Mouse (Mus musculus): ENCODE results near the gene Auh. TPM values are rescaled to one million over a fixed set of nuclear protein-coding genes. Genes with fewer than 3 reads are reported as not detected.
A peak's percentile ranks its signal among the peaks of the same experiment; 100 is the strongest.

The Auh gene
- polyA plus RNA-seq, 1 experiment from 2014 or later: 61.7 TPM

DNA sequence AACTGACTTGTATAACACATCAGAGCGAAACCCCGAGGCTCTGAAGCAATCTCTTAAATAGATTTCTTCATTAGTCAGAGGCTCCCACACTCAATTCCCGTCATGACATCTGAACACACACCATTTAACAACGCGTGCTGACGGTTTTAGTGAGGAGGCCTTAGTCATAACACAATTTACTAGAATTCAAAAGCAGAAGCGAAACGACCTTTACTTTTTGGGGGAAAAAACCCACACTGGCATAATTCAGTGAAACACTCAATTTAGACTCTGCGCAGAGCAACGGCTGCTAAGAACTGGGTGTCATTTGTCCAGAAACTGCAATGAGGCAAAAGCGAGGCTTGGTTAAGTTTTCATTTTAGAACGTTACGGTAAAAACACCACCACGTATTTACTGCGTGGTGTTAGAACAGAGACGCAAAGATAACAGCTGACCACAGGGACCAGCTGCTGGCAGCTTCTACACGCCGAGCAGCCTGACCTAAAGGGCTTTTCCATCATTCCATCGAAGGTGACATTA lies 14.8 kb downstream of the Auh start:
- Histone ChIP-seq H3K9me3 (replicated peaks; ENCODE audit: control insufficient read depth, low read length) (no peaks in the 10 kb centered on the region), H3K4me3 (ENCODE audit: low read length) (no peak overlapping the region), H3K27ac (ENCODE audit: low read length) (no peak overlapping the region), H3K4me1 (ENCODE audit: control insufficient read depth, insufficient read depth, low read length) (peaks cover 8% of the 10 kb centered on the region), H3K36me3 (ENCODE audit: control insufficient read depth, insufficient read depth) (peaks cover 12% of the 10 kb centered on the region), H3K9ac (ENCODE audit: low read length) (no peak overlapping the region), H3K4me2 (ENCODE audit: low read depth, low read length) (no peak overlapping the region), H3K27me3 (ENCODE audit: control insufficient read depth, insufficient read depth, low read length) (no peaks in the 10 kb centered on the region)
- 67% methylated on average over 19 of the region's 19 CpGs for WGBS
- ATAC-seq (replicated peaks; ENCODE audit: extremely low read depth, insufficient read depth, low FRiP score): no peak

DNA sequence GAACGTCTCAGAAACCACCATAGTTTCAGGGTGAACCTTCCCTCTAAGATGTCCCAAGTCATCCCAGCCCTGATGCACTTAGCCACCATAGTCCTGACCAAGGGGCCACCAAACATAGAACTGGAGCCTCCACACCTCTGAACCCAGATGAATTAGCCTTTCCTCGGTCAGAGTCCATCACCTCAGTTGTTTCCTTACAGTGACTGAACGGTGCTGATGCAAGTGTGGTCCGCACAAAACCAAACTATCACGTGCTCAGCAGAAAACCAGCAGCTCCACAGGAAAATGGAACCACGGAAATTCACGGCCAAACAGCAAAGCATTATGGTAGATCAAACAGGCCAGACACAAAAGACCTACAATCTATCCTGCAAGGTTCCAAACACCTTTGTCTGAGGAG lies 15.6 kb downstream of the Auh start:
- H3K4me1 ChIP-seq (ENCODE audit: control insufficient read depth, insufficient read depth, low read length): peaks cover 8% of the 10 kb centered on the region
- H3K9me3 ChIP-seq (replicated peaks; ENCODE audit: control insufficient read depth, low read length): no peaks in the 10 kb centered on the region
- H3K9ac ChIP-seq (ENCODE audit: low read length): no peak overlapping the region
- WGBS: 82% methylated on average over 7 of the region's 7 CpGs
- H3K27ac ChIP-seq (ENCODE audit: low read length): no peak overlapping the region
- peaks cover 12% of the 10 kb centered on the region for H3K36me3 ChIP-seq (ENCODE audit: control insufficient read depth, insufficient read depth)
- ATAC-seq (replicated peaks; ENCODE audit: extremely low read depth, insufficient read depth, low FRiP score): no peak
- H3K4me2 ChIP-seq (ENCODE audit: low read depth, low read length): no peak overlapping the region
- no peak overlapping the region for H3K4me3 ChIP-seq (ENCODE audit: low read length)
- H3K27me3 ChIP-seq (ENCODE audit: control insufficient read depth, insufficient read depth, low read length): no peaks in the 10 kb centered on the region

DNA sequence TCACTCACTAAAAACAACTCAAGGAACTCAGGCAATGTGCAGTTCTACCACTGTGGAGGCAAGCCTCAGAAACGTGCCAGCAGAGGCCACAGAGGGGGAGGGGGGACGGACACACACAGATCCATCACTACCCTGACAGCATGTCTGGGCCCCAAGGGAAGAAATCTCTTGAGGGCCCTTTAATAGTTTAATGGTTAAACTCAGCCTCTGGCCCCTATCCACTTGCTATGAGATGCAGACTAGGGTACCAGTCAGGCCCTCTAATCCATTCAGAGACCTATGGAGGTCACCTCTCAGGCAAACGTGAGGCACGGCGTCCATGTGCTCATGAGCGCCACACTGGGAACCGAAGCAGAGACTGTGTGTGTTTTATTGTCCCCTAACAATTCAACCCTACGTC lies 17.0 kb downstream of the Auh start:
- H3K4me2 ChIP-seq (ENCODE audit: low read depth, low read length): no peak overlapping the region
- H3K36me3 ChIP-seq (ENCODE audit: control insufficient read depth, insufficient read depth): peaks cover 13% of the 10 kb centered on the region
- no peak overlapping the region for H3K9ac ChIP-seq (ENCODE audit: low read length)
- H3K9me3 ChIP-seq (replicated peaks; ENCODE audit: control insufficient read depth, low read length): peaks cover 2% of the 10 kb centered on the region; the same call in 1 of the 2 replicates
- H3K27me3 ChIP-seq (ENCODE audit: control insufficient read depth, insufficient read depth, low read length): no peaks in the 10 kb centered on the region
- peaks cover 8% of the 10 kb centered on the region for H3K4me1 ChIP-seq (ENCODE audit: control insufficient read depth, insufficient read depth, low read length)
- no peak for ATAC-seq (replicated peaks; ENCODE audit: extremely low read depth, insufficient read depth, low FRiP score)
- no peak overlapping the region for H3K4me3 ChIP-seq (ENCODE audit: low read length)
- no peak overlapping the region for H3K27ac ChIP-seq (ENCODE audit: low read length)
- 78% methylated on average over 8 of the region's 8 CpGs for WGBS

DNA sequence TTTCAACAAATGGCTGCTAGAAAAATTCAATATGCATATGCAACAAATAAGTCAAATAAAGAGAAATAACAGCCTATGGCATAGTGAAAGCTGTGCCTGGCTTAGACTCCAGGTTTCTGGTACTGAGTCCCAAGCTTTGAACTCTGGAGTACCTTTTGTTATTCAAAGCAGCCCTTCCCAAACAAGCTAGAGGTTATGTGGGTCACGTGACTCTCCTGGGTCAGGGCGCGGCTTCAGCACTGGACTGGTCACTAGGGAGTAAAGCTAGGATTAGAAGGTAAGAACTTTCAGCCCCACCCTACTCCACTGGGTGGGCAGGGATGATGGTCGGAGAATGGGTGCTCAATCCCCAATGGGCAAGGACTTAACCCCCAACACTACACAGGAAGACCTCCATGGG lies 18.2 kb downstream of the Auh start:
- ATAC-seq (replicated peaks; ENCODE audit: extremely low read depth, insufficient read depth, low FRiP score): no peak
- H3K4me1 ChIP-seq (ENCODE audit: control insufficient read depth, insufficient read depth, low read length): peaks cover 8% of the 10 kb centered on the region
- peaks cover 21% of the 10 kb centered on the region for H3K36me3 ChIP-seq (ENCODE audit: control insufficient read depth, insufficient read depth)
- no peak overlapping the region for H3K4me2 ChIP-seq (ENCODE audit: low read depth, low read length)
- H3K27me3 ChIP-seq (ENCODE audit: control insufficient read depth, insufficient read depth, low read length): no peaks in the 10 kb centered on the region
- 84% methylated on average over 4 of the region's 4 CpGs for WGBS
- no peak overlapping the region for H3K27ac ChIP-seq (ENCODE audit: low read length)
- no peak overlapping the region for H3K9ac ChIP-seq (ENCODE audit: low read length)
- H3K4me3 ChIP-seq (ENCODE audit: low read length): no peak overlapping the region
- peaks cover 2% of the 10 kb centered on the region; the same call in 1 of the 2 replicates for H3K9me3 ChIP-seq (replicated peaks; ENCODE audit: control insufficient read depth, low read length)

DNA sequence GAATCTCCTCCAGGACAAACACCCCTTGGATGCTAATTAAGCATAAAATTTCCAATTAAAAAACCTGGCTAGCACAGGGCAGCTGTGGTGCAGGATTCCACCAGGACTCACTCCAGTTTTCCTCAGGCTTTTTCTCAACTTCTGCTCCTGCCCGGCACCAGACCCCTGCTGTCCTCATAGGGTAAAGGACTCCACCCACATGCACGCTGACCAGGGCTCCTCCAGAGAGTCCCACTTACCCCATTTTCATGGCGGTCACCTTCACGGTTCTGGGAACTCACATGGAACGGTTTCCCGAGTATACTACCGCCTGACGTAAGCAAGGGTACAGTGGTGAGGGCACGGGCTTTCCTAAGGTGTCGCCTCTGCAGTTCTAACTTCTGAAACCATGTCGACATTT lies 23.2 kb downstream of the Auh start:
- H3K36me3 ChIP-seq (ENCODE audit: control insufficient read depth, insufficient read depth): peaks cover 16% of the 10 kb centered on the region

DNA sequence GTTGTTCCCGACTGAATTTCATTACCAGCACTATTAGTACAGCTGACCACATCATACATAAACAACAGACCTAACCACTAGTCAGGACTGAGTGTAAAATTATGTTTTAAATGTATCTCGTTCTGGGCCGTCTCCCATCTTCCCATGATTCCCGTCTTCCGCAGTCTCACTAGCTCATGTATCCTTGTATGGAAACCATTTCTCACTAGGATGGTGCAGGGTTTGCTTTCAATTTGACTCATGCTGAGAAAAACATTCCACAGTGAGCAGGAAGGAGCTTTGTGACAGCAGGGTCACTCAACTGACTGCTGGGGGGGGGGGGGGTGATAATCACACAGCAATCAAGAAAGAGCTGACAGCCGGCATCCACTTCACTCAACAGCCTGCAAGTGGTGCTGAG lies 25.3 kb downstream of the Auh start:
- H3K27ac ChIP-seq (ENCODE audit: low read length): peak overlapping the region; percentile 68
- 0 out of 2 replicates have a peak, but pooled peaks have one; percentile 28 for ATAC-seq (replicated peaks; ENCODE audit: extremely low read depth, insufficient read depth, low FRiP score)
- WGBS: 19% methylated on average over 6 of the region's 6 CpGs
- H3K4me2 ChIP-seq (ENCODE audit: low read depth, low read length): peak overlapping the region; percentile 38
- H3K36me3 ChIP-seq (ENCODE audit: control insufficient read depth, insufficient read depth): peaks cover 16% of the 10 kb centered on the region
- H3K9ac ChIP-seq (ENCODE audit: low read length): peak overlapping the region; percentile 61
- peaks cover 17% of the 10 kb centered on the region for H3K4me1 ChIP-seq (ENCODE audit: control insufficient read depth, insufficient read depth, low read length)
- H3K9me3 ChIP-seq (replicated peaks; ENCODE audit: control insufficient read depth, low read length): peaks cover 2% of the 10 kb centered on the region; the same call in 1 of the 2 replicates
- H3K4me3 ChIP-seq (ENCODE audit: low read length): no peak overlapping the region
- no peaks in the 10 kb centered on the region for H3K27me3 ChIP-seq (ENCODE audit: control insufficient read depth, insufficient read depth, low read length)

More for the DNA sequence above, 23.2 kb downstream of the Auh start:
- Histone ChIP-seq H3K9ac (ENCODE audit: low read length) (no peak overlapping the region), H3K9me3 (replicated peaks; ENCODE audit: control insufficient read depth, low read length) (peaks cover 2% of the 10 kb centered on the region; the same call in 1 of the 2 replicates), H3K4me1 (ENCODE audit: control insufficient read depth, insufficient read depth, low read length) (peaks cover 17% of the 10 kb centered on the region), H3K4me3 (ENCODE audit: low read length) (no peak overlapping the region), H3K27me3 (ENCODE audit: control insufficient read depth, insufficient read depth, low read length) (no peaks in the 10 kb centered on the region), H3K27ac (ENCODE audit: low read length) (no peak overlapping the region), H3K4me2 (ENCODE audit: low read depth, low read length) (no peak overlapping the region)
- no peak for ATAC-seq (replicated peaks; ENCODE audit: extremely low read depth, insufficient read depth, low FRiP score)
- 80% methylated on average over 11 of the region's 11 CpGs for WGBS

DNA sequence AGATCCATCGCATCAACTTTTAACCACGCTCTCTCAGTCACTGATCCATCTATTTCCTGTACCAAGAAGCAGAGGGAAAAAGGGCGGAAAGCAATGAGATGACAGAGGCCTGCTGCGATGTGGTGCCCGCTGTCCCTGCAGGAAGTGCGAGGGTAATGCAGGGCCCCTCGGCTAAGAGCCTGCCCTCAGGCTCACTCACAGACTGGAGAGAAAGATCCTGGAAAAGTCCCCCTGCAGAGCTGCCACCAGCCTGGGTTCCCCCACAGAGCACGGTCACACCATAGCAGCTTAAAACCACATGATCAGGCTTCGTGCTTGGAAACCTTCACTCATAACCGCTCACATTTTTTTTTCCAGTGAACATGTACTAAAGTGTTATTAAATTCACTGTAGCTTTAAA lies 25.7 kb downstream of the Auh start:
- Histone ChIP-seq H3K9me3 (replicated peaks; ENCODE audit: control insufficient read depth, low read length) (peaks cover 2% of the 10 kb centered on the region; the same call in 1 of the 2 replicates), H3K9ac (ENCODE audit: low read length) (peak overlapping the region; percentile 61), H3K4me2 (ENCODE audit: low read depth, low read length) (peak overlapping the region; percentile 38), H3K36me3 (ENCODE audit: control insufficient read depth, insufficient read depth) (peaks cover 16% of the 10 kb centered on the region), H3K27me3 (ENCODE audit: control insufficient read depth, insufficient read depth, low read length) (no peaks in the 10 kb centered on the region), H3K4me1 (ENCODE audit: control insufficient read depth, insufficient read depth, low read length) (peaks cover 17% of the 10 kb centered on the region), H3K27ac (ENCODE audit: low read length) (peak overlapping the region; percentile 68), H3K4me3 (ENCODE audit: low read length) (no peak overlapping the region)
- ATAC-seq (replicated peaks; ENCODE audit: extremely low read depth, insufficient read depth, low FRiP score): no peak
- 15% methylated on average over 10 of the region's 10 CpGs for WGBS

DNA sequence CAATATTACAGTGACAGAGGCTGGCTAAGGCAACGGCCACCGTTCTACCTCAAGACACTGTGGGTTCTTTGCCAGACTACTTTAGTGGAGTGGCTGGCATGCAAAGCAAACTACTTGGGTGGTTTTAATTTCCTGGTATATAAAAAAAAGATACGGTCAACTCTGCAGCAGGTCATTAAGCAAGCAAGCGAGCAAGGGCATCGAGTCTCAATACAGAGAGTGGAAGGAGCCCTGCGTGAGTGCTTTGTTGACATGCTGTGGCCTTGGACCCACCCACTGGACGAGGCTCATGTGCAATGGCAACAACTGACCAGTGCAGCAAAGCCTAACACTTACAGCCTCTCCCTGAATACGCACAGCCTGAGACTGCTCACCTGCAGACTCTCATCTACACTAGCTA lies 27.0 kb downstream of the Auh start:
- Histone ChIP-seq H3K9ac (ENCODE audit: low read length) (no peak overlapping the region), H3K27me3 (ENCODE audit: control insufficient read depth, insufficient read depth, low read length) (no peaks in the 10 kb centered on the region), H3K9me3 (replicated peaks; ENCODE audit: control insufficient read depth, low read length) (no peaks in the 10 kb centered on the region), H3K36me3 (ENCODE audit: control insufficient read depth, insufficient read depth) (peaks cover 9% of the 10 kb centered on the region), H3K4me3 (ENCODE audit: low read length) (no peak overlapping the region), H3K4me1 (ENCODE audit: control insufficient read depth, insufficient read depth, low read length) (peaks cover 17% of the 10 kb centered on the region), H3K4me2 (ENCODE audit: low read depth, low read length) (no peak overlapping the region), H3K27ac (ENCODE audit: low read length) (no peak overlapping the region)
- no peak for ATAC-seq (replicated peaks; ENCODE audit: extremely low read depth, insufficient read depth, low FRiP score)
- 88% methylated on average over 8 of the region's 8 CpGs for WGBS

DNA sequence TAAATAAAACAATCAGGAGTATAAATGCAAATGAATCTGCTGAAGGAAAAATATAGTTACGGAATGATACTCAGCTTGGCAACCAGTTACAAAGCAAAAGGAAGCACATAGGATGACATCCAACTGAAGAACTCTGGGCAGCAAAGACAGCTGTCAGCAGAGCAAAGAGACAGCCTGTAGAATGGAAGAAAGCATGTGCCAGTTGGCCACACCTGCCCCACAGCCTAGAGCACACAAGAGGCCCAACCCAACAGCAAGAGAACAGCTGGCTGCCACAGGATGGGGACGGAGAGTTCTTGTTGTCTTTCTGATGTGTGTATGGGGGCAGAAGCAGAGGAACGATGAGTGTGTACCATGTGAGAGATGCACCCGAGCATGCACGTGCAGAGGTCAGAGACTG lies 29.8 kb downstream of the Auh start:
- Histone ChIP-seq H3K36me3 (ENCODE audit: control insufficient read depth, insufficient read depth) (peaks cover 3% of the 10 kb centered on the region), H3K9me3 (replicated peaks; ENCODE audit: control insufficient read depth, low read length) (no peaks in the 10 kb centered on the region), H3K4me2 (ENCODE audit: low read depth, low read length) (no peak overlapping the region), H3K27ac (ENCODE audit: low read length) (no peak overlapping the region; the same call in 1 of the 2 replicates), H3K4me3 (ENCODE audit: low read length) (no peak overlapping the region), H3K27me3 (ENCODE audit: control insufficient read depth, insufficient read depth, low read length) (no peaks in the 10 kb centered on the region), H3K9ac (ENCODE audit: low read length) (no peak overlapping the region), H3K4me1 (ENCODE audit: control insufficient read depth, insufficient read depth, low read length) (peaks cover 15% of the 10 kb centered on the region)
- 84% methylated on average over 5 of the region's 5 CpGs for WGBS
- ATAC-seq (replicated peaks; ENCODE audit: extremely low read depth, insufficient read depth, low FRiP score): no peak; the same call in 1 of the 2 replicates
